Mouse (Mus musculus) kidney, adult 11 months (tissue): ENCODE measurements around the gene Ncbp1.

ENCODE experiments used
- DNase-seq: peaks from one replicate; pipeline ENCODE4 v3.0.0; 2022

Ncbp1 gene

DNA sequence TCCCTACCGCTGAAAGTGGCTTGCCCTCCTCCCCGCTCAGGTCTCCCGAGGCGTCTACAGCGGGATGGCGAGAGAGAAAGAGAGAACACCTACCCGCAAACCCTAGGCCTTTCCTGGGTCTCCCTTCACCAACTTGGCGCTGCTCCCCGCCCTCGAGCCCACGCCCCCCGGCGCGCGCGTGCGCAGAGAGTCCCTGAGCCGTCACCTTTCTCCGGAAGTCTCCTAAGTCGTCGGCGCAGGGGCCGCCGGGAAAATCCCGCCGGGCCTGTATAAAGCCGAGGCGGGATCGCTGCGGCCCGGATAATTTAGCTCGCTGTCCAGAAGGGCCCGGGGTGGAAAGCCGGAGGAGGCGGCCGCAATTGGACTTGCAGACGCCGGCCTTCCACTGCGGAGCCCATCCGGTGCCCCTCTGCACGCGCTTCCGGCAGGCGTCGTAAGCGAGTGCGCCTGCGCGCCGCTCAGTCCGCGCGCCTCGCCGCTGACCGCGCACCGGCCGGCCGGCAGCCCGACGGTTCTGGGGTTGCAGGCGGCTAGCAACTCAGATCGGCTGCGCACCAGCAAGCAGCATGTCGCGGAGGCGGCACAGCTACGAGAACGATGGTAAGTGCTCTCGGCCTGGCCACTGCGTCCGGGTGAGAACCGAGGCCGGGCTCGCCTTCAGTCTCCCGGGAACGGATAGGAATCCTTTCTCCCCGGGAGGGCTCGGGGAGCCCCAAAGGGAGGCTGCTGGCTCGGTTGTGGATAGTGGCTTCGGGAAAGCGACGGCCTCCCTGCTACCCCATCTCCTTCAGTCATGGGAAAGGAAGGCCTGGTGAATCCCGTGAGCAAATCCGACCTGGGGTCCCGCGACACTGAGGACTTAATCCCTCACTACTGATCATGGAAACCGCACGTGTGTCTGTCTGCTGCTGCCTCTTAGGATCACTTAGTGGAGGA is at the start of gene Ncbp1, which contains the start of gene Tstd2:
TSS of gene Ncbp1 (plus strand) at position 327 of the 936 bp plus-strand sequence.
TSS of gene Tstd2 (minus strand) at position 408 of the 936 bp plus-strand sequence.
- peak; percentile 91 for DNase-seq

DNA sequence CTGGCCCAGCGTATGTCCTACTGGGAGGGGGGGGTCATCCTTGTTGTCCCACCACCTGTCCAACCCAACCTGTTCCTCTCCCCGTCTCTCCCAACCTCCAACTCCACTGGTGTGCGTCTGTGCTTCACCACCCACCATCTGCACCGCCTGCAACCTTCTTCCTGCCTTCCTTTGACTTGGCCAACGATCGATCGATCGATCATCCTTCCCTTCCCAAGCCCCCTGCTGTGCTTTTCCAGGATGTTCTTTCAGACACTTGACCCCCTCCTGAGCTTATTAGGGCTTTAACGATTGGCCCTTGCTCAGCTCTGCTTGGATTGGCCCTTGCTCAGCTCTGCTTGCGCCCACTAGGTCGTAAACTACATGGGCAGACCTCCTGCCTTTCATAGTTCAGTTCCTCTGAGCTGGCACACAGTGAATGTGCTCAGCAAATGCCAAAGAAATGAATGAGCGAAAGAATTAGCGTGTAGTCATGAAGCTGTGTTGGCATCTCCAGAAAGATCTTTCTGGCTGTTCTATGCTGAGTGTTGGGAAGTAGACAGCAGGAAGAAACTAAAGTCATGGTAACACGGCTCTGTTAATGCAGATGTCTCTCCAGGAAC is 48.8 kb upstream of the Ncbp1 start:
- no peak for DNase-seq

DNA sequence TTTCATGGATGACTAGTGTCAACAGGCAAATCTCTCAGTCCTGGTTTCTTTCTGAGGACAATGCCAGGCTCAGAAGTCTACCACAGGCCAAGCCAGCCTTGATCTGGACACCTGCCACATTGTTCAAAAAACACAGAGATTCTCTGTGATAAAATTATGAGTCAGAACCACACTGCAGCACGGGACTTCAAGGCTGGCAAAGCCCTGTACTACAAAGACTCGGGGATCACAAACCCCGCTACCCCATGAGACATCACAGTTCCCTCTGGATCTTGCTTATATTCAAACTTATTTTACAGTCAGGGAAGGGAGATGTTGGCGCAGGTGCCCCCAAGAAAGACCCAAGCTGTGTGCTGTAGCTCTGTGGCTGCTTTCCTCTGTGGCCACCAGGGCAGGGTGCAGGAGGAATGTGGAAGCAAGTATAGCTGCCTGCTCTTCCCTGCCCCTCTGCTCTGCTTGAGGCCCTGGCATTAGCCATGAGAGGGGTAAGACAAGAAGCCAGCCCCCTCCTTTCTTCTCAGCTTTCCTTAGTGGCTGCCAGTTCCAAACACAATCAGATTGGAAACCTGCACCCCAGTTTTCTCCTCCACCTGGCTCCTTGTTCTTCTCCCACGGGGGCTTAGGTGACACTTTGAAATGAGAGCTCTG is 45.9 kb upstream of the Ncbp1 start:
- DNase-seq, result no peak

DNA sequence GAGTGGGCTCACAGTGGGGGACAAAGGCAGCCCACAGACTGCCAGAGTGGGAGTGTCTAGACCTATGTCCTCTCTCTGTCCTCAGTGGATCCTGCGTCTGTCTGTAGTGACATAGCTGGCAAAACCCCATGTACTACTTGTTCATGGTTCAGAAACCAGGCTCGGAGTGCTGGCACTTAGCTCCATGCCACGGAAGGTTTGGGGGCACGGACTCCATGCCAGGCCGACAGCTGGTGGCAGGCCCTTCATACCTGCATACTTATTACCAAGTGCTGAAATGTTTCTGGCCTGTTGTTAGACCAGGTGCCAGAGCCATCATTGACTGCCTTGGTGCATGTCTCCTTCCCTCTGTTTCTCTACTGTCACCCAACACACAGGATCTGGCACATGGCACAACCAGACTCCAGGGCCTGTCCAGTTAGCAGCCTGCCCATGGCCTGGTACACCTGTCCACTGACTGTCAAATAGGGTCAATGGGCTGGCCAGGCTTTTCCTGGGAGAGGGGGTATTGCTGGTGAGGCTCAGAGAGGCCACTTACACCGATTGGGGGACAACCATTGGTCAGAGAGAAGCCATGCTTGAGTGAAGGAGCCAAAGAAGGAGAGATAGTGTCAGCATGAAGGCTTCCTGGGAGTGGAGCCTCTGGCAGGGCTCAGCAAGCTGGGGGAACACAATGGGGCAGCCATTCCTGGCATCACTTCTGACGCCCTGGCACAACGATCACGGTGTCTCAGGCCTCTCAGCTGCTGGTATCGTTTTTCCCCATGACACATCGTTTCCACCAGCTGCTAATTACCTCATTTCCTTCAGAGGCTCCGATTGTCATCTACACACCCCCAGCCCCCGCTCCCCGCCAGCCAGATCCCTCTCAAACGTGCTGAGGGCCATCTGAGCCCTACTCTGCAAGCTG is 43.2 kb upstream of the Ncbp1 start:
- DNase-seq, result no peak

DNA sequence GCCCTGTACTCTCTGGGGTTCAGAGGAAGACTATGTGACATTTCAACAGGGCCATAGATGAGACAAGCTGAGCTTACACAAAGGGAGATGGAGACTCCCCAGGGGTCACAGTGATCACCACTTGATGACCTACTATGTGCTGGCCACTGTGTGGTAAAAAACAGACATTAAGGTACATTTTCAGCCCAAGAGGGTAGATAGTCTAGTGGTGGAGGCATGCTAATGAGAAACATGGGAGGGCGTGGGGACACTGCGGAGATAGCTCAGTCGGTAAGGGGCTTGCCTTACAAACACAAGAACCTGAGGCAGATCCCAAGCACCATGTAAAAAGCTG is 42.6 kb upstream of the Ncbp1 start:
- no peak for DNase-seq

DNA sequence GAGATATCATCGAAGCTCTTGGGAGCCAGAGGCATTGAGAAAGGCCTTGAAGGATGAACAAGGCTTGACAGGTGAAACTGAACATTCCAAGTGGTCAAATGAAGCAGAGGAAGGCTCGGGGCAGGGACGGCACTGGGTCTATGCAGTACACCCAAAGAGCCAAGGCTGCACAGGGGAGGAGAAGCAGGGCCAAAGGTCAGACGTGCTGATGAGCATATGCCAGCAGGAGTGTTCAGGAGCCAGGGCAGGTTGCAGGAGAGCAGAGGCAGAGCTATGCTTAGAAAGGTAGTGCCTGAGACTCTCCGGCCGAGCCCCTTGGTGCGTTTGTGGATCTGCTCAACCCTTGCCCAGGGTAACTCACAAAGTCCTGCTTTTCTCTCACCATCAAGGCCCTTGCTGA is 41.9 kb upstream of the Ncbp1 start:
- DNase-seq, result no peak

DNA sequence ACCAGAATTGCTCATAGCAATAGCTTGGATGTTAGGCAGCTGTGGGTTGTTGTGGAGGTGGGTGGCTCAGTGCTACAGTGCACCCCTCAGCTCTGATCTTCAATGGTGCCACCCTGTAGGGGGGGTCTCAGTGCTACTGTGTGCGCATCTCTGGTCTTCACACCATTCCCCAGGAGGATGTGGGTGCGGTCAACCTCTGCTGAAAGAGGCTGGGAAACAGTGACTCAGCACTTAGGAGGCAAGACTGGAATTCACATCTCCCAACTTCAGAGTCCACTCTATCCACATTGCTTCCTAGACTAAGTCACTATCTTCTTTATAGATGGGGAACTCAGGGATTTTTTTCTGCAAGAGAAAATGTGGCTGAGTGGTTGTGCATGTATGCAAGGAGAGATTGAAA is 40.8 kb upstream of the Ncbp1 start:
- DNase-seq, result no peak

DNA sequence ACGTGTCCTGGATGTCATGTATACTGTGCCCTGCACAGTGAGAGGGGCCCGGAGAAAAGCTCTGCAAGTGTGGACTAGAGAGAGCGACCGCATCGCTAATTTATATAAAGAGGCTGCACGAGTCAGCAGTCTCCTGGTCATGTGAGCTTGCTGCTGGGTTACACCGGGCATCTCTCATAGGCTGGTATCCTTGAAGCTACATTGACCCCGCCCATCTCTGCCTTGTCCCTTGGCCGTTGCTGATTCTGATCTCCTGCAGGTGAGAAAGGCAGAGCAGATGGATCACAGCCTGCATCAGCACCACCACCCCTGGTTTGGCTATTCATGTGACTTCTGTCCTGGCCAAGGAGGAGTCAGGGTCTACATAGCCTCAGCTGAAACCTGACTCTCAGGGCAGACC is 39.3 kb upstream of the Ncbp1 start:
- DNase-seq, result no peak

DNA sequence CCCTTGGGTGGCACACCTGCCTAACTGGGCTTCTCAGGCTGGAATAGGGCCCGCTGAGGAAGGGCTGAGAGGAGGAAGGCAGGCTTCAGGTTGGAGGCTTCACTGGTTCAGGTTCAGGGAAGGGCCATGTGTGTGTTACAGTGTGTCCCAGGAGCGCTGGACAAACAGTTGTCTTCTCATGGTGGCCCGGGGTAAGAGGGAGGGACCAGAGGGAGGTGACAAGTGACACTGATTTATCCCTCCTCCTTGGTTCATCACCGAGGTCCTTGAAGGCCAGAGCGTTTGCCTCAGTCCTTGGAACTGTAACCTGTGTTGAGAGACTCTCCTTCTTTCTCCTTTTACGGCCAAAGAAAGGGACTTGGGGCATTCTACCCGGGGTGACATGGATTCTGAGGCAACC is 37.9 kb upstream of the Ncbp1 start:
- no peak for DNase-seq

DNA sequence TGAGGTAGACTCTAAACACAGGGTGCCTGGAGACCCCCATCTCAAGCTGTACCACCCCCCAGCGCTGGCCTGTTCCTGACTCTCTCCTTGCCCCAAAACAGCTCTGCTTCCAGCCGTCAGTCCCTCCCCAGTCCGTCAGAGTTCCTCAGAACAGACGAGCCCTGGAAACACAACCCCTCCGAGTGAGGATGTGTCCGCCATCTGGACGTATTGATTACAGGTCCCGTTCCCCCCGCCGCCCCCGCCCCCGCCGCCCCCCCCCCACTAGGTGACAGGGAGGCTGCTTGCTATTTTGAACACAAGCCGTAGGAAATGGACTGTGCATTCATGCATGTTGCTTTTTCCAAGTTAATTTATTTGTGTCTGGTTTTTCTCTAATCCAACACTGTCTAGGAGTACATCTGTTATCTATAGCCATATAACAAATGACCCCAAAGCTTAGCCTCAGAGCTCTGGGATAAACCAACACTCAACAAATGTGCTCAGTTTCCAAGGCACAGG is 37.2 kb upstream of the Ncbp1 start:
- no peak for DNase-seq

DNA sequence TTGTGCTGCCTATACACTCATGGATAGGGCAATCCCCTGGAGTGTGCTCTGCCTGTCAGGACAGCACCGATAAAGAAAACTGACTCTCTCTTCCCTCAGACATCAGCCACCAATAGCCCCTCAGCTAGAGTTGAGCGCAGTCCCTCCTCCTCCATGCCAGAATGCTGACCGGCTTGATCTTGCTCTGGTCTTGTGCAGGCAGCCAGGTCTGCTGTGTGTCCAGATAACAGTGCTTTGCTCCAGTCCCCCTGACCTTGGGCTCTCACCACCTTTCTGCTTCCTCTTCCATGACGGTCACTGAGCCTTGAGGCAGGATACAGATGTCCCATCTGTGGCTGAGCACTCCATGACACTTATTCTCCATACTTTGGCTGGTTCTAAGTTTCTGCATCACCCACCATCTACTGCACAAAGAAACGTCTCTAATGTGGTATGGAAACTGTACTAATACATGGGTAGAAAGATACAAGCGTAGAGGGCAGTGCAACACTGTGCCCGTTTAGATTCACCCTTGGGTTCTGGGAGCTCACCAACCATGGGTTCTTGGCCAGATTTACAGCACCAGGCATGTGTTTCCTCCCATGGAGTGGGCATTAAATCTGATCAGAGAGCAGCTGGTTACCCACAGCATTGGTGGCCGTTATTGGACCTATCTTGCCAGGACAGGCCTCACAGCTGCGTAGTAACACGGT is 36.2 kb upstream of the Ncbp1 start:
- DNase-seq, result no peak

DNA sequence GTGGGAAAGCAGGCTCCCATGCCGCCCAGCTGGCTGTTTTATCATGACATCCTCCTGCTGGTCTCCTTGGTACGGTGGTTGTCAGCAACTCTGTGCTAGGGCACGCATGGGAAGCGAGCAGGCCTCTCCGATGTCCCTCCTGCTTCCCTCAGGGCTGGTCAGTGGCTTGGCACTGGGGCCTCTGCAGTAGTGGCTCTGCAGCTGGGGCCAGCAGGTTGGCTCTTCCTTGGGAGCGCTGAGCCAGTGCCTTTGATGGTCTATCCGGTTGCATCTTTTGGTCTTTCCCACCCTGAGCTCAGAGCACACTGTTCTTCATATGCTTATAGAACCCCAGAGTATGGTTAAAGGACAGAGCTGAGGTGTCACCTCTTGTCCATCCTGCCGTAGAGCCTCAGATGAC is 28.3 kb upstream of the Ncbp1 start:
- DNase-seq, result no peak

DNA sequence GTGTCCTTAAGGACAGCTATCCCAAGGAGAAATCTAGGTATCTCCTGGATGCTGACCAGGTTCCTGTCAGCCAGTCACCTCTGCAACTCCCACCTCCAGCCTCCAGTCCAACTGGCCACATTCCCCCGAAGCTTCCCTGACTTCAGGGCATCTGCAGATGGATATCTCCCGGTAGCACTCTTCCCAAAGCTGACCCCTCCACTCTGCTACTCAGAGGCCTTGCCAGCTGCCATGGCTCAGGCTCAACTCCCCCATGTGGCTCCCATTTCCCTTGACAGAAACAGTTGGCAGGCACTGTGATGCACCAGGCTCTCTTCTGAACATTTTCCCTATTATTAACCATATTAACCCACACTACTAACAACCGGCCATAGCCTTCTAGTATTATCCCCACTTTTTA is 27.1 kb upstream of the Ncbp1 start:
- no peak for DNase-seq

DNA sequence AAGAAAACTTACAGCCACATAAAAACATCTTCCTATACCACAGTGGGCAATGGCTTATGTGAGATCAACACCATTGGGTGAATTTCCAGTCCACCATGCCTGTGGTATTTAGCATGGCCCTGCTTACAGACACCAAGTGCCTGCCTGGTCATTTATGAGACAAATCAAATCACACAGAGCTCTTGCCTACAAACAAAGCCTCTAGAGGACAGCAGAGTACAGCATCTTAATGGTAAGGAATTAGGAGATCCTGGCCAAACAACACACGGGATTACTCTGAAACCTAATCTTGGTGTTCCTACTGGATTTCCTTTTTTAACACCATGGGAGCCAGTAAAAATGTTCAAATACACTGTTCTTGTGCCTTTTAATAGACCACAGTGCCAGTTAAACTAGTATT is 23.1 kb upstream of the Ncbp1 start:
- DNase-seq, result no peak

DNA sequence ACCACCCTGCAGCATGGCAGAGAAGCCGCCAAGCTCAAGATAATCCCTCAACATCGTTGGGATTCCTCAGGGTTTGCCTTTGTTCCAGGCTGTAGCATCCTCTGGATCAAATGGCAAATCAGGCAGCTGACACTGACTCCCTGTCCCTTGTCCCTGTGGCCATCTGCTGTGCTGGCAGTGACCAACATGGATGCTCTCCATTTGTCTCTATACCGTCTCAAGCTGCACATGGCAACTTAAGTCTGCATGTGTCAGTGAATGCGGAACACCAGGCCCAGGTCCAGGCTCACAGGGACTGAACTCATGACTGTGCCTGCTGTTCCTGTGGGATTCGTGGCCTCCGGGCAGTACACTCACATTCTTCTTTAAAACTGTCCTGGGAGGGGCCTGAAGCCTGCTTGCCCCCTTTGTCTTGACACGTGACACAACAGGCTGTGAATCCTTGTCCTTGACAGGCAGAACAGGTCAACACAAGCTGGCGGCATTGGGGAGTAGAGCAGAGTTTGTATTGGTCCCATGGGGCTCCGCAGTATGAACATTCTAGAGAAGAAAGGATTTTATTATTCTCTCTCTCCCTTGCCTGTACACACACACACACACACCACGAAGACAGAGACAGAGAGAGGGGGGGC is 21.8 kb upstream of the Ncbp1 start:
- no peak for DNase-seq

DNA sequence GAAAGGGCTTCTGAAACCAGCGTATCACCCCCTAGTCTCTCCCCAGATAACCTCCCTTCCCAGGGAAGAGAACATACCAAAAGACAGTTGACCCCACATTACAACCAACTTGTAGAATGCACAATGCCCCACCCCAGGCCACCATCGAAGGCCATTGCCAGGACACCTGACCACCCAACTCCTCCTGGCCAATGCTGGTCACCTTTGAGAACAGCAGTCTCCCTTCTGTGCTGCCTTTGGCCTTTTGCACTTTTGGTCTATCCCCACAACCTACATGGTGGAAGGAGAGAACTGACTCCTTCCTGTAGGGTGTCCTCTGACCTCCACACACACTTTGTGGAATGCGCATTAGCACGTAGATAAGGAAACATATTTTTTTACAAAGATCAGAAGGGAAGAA is 20.9 kb upstream of the Ncbp1 start:
- no peak for DNase-seq

DNA sequence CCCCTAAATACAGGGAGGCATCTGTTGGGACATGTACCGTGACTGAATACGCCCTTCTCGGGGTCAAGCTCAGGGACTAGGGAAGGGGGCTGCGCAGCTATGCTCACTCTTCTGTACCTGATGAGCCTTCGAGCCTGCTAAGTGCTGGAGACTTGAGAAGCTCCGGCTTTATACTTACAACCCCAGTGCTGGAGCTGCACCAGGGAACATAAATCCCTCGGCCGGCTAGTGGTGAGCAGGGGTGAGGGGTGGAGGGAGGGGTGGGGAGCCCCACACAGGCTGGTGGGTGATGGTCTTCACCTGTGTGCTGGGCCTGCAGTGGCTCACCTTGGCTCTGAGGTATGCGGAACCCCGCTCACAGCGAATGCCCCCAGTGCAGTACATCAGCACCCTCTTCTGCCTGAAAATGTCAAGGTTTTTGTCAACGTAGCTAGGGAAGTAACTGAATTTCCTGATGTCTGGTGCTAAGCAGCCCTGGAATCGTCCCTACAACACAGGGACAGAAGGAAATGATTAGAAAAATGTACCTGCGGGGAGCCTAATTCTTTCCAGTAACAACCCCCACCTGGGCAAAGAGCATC is 18.8 kb upstream of the Ncbp1 start:
- no peak for DNase-seq

DNA sequence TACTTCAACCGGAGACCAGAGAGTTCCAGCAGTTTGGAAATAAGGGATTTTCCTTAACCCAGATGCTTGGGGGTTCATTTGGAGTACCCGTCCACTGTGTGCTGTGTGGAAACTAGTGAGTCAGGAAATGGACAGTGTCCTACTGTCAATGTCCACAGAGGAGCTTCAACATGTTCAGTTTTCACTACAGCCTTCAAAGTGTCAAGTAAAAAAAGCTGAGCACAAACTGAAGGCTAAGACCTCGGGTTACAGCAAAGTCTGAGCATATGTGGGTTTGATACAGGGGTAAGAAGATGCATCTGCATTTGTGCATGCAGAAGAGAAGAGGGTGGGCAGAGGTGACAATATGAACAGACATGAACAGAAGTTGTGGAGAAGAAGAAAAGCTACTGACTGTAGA is 17.6 kb upstream of the Ncbp1 start:
- no peak for DNase-seq

DNA sequence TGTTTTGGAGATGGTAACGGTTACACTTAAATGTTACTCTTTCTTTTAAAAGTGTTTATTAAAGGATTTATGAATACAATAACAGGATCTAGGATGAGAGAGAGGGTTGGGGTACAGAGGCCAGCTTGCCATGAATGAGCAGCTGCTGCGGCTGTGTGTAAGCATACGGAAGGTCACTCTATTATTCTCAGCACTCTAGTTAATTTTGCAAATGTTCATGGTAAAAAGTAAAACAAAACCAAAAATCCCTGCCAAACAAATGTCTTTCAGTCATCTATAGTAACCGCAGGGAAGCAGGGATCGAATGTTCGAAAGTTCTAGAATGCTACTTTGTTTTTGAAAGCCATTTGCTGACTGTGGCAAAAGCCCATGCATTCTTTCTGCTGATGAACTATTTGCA is 15.1 kb upstream of the Ncbp1 start:
- no peak for DNase-seq

DNA sequence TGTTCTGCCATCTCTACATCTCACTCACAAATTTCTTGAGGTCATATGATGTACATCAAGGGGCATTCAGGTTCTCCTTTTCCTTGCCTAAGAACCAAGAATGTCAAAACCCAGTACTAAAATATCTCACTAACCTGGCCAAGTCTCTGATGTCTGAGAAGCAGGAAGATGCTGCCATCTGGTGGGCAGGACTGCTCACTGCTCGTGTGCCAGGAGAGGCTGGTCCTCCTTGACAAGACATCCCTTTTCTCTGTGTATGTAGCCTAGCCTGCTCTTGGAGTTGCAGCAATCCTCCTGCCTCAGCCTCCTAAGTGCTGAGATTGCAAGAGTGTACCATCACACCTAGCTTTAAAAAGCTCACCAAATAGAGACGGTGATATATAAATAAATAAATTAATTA is 11.9 kb upstream of the Ncbp1 start:
- peak; percentile 51 for DNase-seq

DNA sequence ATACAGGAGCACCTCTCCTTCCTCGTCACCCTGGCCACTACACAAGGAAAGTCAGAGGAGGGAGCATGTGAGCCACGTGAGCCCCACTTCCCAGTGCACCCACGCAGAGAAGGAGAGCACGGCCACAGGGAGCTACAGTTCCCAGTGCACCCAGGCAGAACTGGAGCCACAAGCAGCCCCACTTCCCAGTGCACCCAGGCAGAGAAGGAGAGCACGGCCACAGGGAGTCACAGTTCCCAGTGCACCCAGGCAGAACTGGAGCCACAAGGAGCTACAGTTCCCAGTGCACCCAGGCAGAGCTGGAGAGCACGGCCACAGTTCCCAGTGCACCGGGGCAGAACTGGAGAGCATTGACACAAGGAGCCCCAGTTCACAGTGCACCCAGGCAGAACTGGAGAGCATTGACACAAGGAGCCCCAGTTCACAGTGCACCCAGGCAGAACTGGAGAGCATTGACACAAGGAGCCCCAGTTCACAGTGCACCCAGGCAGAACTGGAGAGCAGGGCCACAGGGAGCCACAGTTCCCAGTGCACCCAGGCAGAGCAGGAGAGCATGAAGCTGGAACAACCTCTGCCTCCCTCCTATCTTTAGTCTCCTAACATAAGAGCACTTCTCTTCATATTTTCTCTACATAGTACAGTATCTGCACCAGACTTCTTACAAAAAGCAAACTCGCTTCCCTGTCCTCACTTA is 9.0 kb upstream of the Ncbp1 start:
- peak; percentile 81 for DNase-seq
